Mouse (Mus musculus): ENCODE measurements around the gene Smco3.
A peak's percentile ranks its signal among the peaks of the same experiment; 100 is the strongest.
"Not testable (repeated sequence)": the region's sequence is repeated elsewhere in the genome, so short reads cannot be mapped to it uniquely, and the experiment has no call there.

The Smco3 gene

DNA sequence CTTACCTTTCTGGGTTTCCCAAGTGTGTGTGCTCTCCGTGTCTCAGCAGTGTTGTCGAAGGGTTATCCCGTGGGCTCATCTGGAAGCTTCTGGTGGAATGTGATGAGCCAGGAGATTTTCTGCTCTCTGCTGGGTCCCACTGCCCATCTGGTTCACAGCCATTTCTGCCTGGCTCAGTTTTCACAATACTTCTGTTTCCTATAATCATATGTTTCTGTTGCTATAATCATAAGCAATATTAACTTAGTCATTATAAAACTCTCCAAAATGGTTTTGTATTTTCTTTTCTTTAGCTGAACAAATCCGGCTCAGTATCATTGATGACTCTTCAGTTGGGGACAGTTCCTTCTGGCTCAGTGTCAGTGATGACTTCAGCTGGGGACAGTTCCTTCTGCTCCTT, at the start of gene Smco3:
Smco3 (minus strand) TSS at position 101 of the 400 bp plus-strand sequence.
- no peak for DNase-seq

- not testable (repeated sequence) for DNase-seq
These were observed 49.5 kb upstream of the Smco3 start for GRCm38 (mm10) chr6:136884766-136885165.

DNA sequence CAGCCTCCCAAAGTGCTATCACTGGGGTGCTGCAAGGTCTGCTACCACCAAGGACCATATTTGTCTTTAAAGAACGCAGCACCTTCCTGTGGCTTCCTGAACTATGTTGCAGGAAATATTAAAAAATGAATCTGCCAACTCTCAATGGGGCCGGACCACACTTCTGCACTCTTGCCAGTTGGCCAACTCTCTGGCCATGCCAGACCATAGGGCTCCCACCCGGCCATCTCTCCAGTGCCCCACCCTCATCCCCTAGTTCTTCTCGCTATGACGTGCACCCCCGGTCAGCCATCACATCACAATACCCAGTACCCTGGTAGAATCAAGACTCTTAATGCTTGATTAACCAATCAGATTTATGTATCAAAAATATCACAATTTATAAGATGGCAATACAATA, 48.7 kb upstream of the Smco3 start:
- DNase-seq, result no peak

DNA sequence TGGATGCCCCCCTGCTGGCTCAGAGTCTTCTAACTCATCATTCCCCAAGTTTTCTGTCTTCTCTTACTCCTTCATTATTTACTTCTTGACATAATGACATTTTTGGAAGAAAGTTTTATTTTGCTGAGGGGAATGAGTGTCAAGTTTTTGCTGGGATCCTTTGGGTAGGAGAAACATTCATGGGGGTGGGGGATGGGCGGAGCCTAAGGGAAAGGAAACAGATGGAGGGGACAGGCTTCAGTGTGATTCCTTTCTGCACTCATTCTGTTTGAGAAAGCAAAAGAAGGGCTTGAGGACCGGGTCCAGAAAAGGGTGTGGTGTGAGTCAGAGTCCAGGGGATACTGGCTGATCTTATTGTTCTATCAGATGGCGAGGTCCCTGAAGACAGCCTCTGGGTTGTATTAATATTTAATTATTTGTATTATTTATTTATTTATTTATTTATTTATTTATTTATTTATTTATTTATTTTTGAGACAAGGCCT, 48.2 kb upstream of the Smco3 start:
- no peak for DNase-seq

GRCm38 (mm10) chr6:136881678-136882077, 46.4 kb upstream of the Smco3 start:
- no peak for DNase-seq

GRCm38 (mm10) chr6:136875670-136876069, 40.4 kb upstream of the Smco3 start, which contains the start of gene Mgp:
Mgp (minus strand) TSS chr6:136875823.
- DNase-seq, result no peak

DNA sequence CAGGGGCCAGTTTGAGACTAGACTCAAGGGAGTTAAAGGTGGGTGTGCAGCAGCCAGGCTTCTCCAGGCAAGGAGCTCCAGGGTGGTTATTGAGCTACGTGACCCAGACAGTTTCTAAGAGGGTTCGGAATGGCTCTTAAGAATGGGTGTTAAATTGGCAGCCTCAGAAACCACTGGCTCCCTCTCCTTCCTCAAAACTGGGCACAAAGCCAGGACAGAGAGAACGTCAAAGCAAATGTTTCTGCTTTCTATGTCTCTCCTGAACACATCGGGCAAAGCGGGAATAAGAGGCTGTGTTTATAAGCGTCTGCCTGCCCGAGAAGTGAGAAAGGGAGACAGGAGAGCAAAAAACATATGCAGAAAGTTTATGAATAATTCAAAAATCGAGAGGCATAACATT, 39.3 kb upstream of the Smco3 start:
- DNase-seq, result no peak

DNA sequence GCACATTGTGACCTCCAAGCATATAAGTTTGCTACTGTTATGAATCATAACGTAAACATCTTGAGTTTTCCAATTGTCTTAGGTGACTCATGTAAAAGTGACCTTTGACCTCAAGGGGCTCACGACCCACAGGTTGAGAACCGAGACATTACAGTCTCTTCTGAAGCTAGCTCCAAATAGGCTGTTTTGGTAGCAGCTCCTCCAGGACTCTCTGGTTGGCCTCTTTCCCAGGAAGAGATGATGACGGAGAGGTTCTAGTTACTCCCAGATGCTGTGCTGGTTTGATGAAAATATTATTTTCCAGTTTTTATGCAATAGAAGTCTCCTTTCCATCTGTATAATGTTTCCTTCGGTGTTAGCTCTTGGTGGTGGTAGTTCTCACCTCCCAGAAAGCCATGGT, 33.7 kb upstream of the Smco3 start:
- no peak for DNase-seq

- DNase-seq, result no peak
These were observed 30.9 kb upstream of the Smco3 start for GRCm38 (mm10) chr6:136866150-136866549.

- no peak for DNase-seq
These were observed 30.1 kb upstream of the Smco3 start for GRCm38 (mm10) chr6:136865360-136865759.

- peak; percentile 3 for DNase-seq
These were observed 25.8 kb upstream of the Smco3 start for GRCm38 (mm10) chr6:136861020-136861419.

GRCm38 (mm10) chr6:136858420-136858819, 23.2 kb upstream of the Smco3 start:
- DNase-seq, result no peak

DNA sequence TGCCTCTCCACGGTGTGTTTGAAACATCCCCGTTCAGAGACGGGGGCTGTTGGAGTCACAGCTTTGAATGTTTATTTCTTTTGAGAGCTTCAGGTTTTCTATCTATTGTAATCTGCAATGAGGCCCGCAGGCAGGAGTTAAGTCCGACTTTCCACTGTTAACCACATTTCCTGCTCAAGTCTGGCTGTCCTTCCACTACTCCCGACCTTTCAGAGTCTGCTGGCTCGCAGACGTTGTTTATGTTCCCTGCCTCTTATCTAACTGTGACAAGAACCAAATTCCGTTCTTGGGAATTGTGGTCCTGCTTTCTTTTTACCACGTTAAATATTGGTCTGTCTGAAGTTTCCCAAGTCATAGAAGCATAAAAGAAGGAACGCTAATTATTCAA, 22.6 kb upstream of the Smco3 start:
- no peak for DNase-seq

DNA sequence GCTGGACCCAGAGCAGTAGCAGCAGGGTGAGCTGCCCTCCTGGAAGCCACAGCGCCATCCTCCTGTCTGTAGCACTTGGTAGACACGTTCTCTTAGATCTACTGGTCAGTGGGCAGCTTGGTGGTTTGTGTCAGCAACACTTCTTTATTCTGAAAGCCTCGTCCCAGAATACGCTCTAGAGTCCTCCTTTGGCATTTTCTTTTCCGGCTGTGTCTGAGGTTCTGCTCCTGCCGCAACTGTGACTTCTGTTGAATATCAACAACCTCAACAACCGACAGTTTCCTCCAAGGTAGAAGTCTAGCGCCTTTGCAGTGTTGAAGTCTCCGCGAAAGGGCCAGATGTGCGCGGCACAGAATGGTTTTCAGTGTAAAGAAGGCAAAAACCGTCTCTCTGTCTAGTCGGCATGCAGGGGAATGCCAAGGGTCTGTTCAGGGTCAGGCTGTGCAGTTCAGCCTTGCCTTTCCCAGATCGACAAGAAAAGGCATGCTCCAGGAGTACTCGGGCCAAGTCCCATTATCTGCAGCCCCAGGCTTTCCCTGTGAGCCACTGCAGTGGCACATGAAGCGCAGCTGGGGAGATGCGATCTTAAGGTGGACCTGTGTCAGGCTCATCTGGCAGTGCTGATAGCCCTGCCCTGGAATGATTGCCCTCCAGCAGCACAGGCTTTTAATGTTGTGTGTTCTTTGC, 22.1 kb upstream of the Smco3 start, which contains the start of gene Art4:
Art4 (minus strand) TSS at position 548 of the 687 bp plus-strand sequence.
- no peak for DNase-seq

GRCm38 (mm10) chr6:136856071-136856636, 20.9 kb upstream of the Smco3 start:
- no peak for DNase-seq

- DNase-seq, result no peak
These were observed 19.9 kb upstream of the Smco3 start for GRCm38 (mm10) chr6:136855183-136855582.

DNA sequence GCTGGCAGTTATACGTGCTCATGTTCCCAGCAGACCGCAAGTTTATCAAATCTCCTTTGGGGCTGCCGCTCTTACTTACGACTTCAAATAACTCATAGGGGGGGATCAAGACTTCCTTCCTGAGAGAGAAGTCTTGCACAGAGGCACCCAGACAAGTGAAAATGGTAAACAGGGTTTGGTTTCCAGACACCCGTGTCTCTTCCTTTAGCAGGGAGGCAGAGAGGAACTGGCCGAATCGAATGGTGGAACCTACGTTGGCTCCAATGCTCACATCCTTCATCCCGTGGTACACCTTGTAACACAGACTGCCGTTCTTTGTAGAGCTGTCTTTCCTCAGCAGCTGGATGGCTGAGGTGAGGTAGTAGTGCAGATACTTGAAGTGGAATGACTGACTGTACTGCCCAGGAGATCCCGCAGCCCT, 19.1 kb upstream of the Smco3 start:
- DNase-seq, result no peak

DNA sequence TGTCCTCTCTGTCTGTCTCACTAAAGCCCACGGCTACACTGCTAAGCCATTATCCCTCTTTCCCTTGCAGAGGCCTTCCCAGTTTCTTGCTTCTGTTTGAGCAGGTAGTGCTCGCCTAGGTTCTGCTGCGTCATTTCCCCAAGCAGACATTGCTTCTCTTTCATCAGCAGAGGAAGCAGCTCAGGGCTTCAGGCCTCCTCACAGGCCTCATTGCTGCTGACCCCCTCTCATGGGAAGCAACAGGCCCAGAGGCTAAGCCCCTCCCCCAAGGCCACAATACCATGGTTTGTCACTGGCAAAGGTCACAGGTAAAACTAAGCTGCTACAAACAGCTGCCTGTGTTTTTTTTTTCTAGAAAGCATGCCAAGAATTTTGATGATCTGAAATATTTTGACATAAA, 17.5 kb upstream of the Smco3 start:
- no peak for DNase-seq

- DNase-seq, result no peak
These were observed 17.1 kb upstream of the Smco3 start for GRCm38 (mm10) chr6:136852348-136852747.

- no peak for DNase-seq
These were observed 15.0 kb upstream of the Smco3 start for GRCm38 (mm10) chr6:136850267-136850666.

DNA sequence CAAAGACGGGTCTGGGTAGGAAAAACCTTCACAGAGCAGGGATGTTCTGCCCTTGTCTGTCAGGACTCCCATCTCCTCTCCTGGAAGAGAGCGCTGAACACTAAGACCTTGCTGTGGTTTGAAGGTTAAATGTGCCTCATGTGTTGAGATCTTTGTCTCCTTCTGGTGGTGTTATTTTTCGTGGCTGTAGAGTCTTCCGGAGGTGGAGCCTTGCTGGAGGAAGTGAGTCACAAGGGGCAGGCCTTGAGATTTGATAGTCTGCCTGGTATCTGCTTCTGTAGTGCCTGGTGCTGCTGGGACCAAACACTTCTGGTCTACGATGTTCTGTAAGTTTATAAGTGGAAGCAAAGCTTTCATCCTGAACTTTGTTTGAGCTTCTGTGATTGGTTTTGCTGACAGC, 13.7 kb upstream of the Smco3 start:
- DNase-seq, result no peak

DNA sequence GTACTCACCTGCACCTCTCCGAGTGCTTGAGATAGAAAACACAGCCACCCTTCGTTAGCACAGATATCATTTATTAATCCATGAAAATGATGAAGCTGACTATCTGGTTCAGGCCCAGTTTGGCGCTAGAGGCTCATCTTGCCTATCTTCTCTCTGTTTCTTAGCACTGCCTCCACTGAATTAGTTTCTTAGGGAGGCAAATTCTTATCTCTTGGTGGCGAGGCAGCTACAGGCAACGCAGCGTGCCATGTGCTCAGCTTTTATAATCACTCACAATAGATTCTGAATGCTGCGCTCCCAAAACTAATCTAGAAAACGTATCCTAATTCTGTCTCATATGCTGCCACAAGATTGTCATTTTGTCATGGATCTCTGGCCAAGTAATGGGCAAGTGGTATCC, 13.1 kb upstream of the Smco3 start:
- DNase-seq, result no peak

- peak; percentile 8 for DNase-seq
These were observed 12.5 kb upstream of the Smco3 start for GRCm38 (mm10) chr6:136847790-136848189.

DNA sequence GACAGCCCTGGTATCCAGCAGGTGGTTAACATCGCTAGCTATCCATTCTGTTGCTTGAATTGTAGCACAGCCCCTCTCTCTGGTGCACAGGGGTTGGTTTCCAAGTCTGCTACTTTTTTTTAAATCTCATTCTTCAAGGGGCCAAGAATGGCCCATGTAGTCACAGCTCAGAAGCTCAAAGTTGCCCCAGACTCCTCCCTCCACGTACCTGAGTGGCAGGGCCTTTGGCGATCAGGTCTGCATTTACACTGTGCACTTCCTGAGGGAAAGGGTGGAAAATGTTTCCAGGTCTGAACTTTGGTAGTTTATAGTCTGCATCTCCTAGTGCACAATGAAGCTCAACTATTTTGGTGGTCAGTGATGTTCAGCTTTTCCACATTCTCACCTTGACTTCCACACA, 12.0 kb upstream of the Smco3 start:
- no peak for DNase-seq

Data from cerebellum, adult 8-10 months (tissue).